Mouse (Mus musculus): ENCODE measurements around the gene Spsb2. TPM values are rescaled to one million over a fixed set of nuclear protein-coding genes. Genes with fewer than 3 reads are reported as not detected.

Gene Spsb2
- polyA plus RNA-seq (2014; fragmentation: Nextera tagmentation; extraction: Ambion mirVana): 9.1 and 10.0 TPM in 2 replicates

GRCm38 (mm10) chr6:124808358-124809012 lies at the start of gene Spsb2:
TSS of gene Spsb2 (plus strand) at chr6:124808661.
- Histone ChIP-seq H3K36me3 (ENCODE audit: control insufficient read depth, insufficient read depth, low read length) (peaks cover 24% of the 10 kb centered on the region), H3K4me3 (ENCODE audit: low read depth, low read length) (peak within 1 kb of the TSS; percentile 65), H3K9me3 (ENCODE audit: control insufficient read depth, low read length) (no peaks in the 10 kb centered on the region), H3K27me3 (replicated peaks; ENCODE audit: control insufficient read depth, insufficient read depth, low read length) (no peaks in the 10 kb centered on the region), H3K4me2 (ENCODE audit: low read depth, low read length) (peak within 1 kb of the TSS; percentile 86), H3K9ac (ENCODE audit: low read depth, low read length) (peak within 1 kb of the TSS; percentile 78), H3K27ac (replicated peaks; ENCODE audit: low read depth, low read length) (peak within 1 kb of the TSS; percentile 92), H3K4me1 (ENCODE audit: control insufficient read depth, insufficient read depth, low read length) (peaks cover 25% of the 10 kb centered on the region)
- WGBS: 4% methylated on average over 26 of the region's 29 CpGs
- ATAC-seq (ENCODE audit: low read depth) (peak; percentile 55), DNase-seq (ENCODE audit: low spot score) (peak; percentile 84)

GRCm38 (mm10) chr6:124758849-124759232 lies 49.6 kb upstream of the Spsb2 start:
- Histone ChIP-seq H3K27ac (replicated peaks; ENCODE audit: low read depth, low read length) (peak overlapping the region; percentile 98), H3K27me3 (replicated peaks; ENCODE audit: control insufficient read depth, insufficient read depth, low read length) (no peaks in the 10 kb centered on the region), H3K9ac (ENCODE audit: low read depth, low read length) (peak overlapping the region; percentile 58), H3K4me1 (ENCODE audit: control insufficient read depth, insufficient read depth, low read length) (peaks cover 32% of the 10 kb centered on the region), H3K4me3 (ENCODE audit: low read depth, low read length) (peak overlapping the region; percentile 79; the same call in 1 of the 2 replicates), H3K4me2 (ENCODE audit: low read depth, low read length) (peak overlapping the region; percentile 73), H3K9me3 (ENCODE audit: control insufficient read depth, low read length) (no peaks in the 10 kb centered on the region), H3K36me3 (ENCODE audit: control insufficient read depth, insufficient read depth, low read length) (no peaks in the 10 kb centered on the region)
- ATAC-seq (ENCODE audit: low read depth) (no peak; the same call in 1 of the 2 replicates), DNase-seq (ENCODE audit: low spot score) (peak; percentile 35)
- 46% methylated on average over 2 of the region's 2 CpGs for WGBS

GRCm38 (mm10) chr6:124759259-124759658 lies 49.2 kb upstream of the Spsb2 start:
- H3K9me3 ChIP-seq (ENCODE audit: control insufficient read depth, low read length): no peaks in the 10 kb centered on the region
- H3K4me1 ChIP-seq (ENCODE audit: control insufficient read depth, insufficient read depth, low read length): peaks cover 31% of the 10 kb centered on the region
- H3K36me3 ChIP-seq (ENCODE audit: control insufficient read depth, insufficient read depth, low read length): no peaks in the 10 kb centered on the region
- DNase-seq (ENCODE audit: low spot score): peak; percentile 87
- peak overlapping the region; percentile 98 for H3K27ac ChIP-seq (replicated peaks; ENCODE audit: low read depth, low read length)
- ATAC-seq (ENCODE audit: low read depth): no peak
- peak overlapping the region; percentile 58 for H3K9ac ChIP-seq (ENCODE audit: low read depth, low read length)
- 3% methylated on average over 5 of the region's 5 CpGs for WGBS
- H3K4me2 ChIP-seq (ENCODE audit: low read depth, low read length): peak overlapping the region; percentile 73
- H3K4me3 ChIP-seq (ENCODE audit: low read depth, low read length): peak overlapping the region; percentile 79; the same call in 1 of the 2 replicates
- no peaks in the 10 kb centered on the region for H3K27me3 ChIP-seq (replicated peaks; ENCODE audit: control insufficient read depth, insufficient read depth, low read length)

- Histone ChIP-seq H3K9ac (ENCODE audit: low read depth, low read length) (no peak overlapping the region), H3K4me2 (ENCODE audit: low read depth, low read length) (no peak overlapping the region), H3K27me3 (replicated peaks; ENCODE audit: control insufficient read depth, insufficient read depth, low read length) (no peaks in the 10 kb centered on the region), H3K4me3 (ENCODE audit: low read depth, low read length) (no peak overlapping the region), H3K4me1 (ENCODE audit: control insufficient read depth, insufficient read depth, low read length) (peaks cover 14% of the 10 kb centered on the region), H3K9me3 (ENCODE audit: control insufficient read depth, low read length) (no peaks in the 10 kb centered on the region), H3K36me3 (ENCODE audit: control insufficient read depth, insufficient read depth, low read length) (no peaks in the 10 kb centered on the region), H3K27ac (replicated peaks; ENCODE audit: low read depth, low read length) (no peak overlapping the region)
- WGBS: 83% methylated on average over 7 of the region's 7 CpGs
- ATAC-seq (ENCODE audit: low read depth): no peak
- no peak for DNase-seq (ENCODE audit: low spot score)
Observed at GRCm38 (mm10) chr6:124765951-124766350, 42.5 kb upstream of the Spsb2 start.

- no peaks in the 10 kb centered on the region for H3K9me3 ChIP-seq (ENCODE audit: control insufficient read depth, low read length)
- H3K27me3 ChIP-seq (replicated peaks; ENCODE audit: control insufficient read depth, insufficient read depth, low read length): no peaks in the 10 kb centered on the region
- DNase-seq (ENCODE audit: low spot score) (no peak), ATAC-seq (ENCODE audit: low read depth) (no peak)
- H3K4me3 ChIP-seq (ENCODE audit: low read depth, low read length): 0 out of 2 replicates have a peak overlapping the region, but pooled peaks have one; percentile 6
- H3K27ac ChIP-seq (replicated peaks; ENCODE audit: low read depth, low read length): no peak overlapping the region
- WGBS: 34% methylated on average over 4 of the region's 4 CpGs
- peak overlapping the region; percentile 91 for H3K4me2 ChIP-seq (ENCODE audit: low read depth, low read length)
- H3K4me1 ChIP-seq (ENCODE audit: control insufficient read depth, insufficient read depth, low read length): peaks cover 14% of the 10 kb centered on the region
- H3K36me3 ChIP-seq (ENCODE audit: control insufficient read depth, insufficient read depth, low read length): no peaks in the 10 kb centered on the region
- no peak overlapping the region for H3K9ac ChIP-seq (ENCODE audit: low read depth, low read length)
Observed at GRCm38 (mm10) chr6:124767536-124767919, 40.9 kb upstream of the Spsb2 start.

- H3K4me2 ChIP-seq (ENCODE audit: low read depth, low read length): peak overlapping the region; percentile 91
- no peaks in the 10 kb centered on the region for H3K27me3 ChIP-seq (replicated peaks; ENCODE audit: control insufficient read depth, insufficient read depth, low read length)
- no peak overlapping the region for H3K27ac ChIP-seq (replicated peaks; ENCODE audit: low read depth, low read length)
- no peaks in the 10 kb centered on the region for H3K9me3 ChIP-seq (ENCODE audit: control insufficient read depth, low read length)
- H3K4me1 ChIP-seq (ENCODE audit: control insufficient read depth, insufficient read depth, low read length): peaks cover 14% of the 10 kb centered on the region
- DNase-seq (ENCODE audit: low spot score): no peak
- peak; percentile 28 for ATAC-seq (ENCODE audit: low read depth)
- no peak overlapping the region for H3K9ac ChIP-seq (ENCODE audit: low read depth, low read length)
- 27% methylated on average over 18 of the region's 19 CpGs for WGBS
- peak overlapping the region; percentile 60 for H3K4me3 ChIP-seq (ENCODE audit: low read depth, low read length)
- H3K36me3 ChIP-seq (ENCODE audit: control insufficient read depth, insufficient read depth, low read length): no peaks in the 10 kb centered on the region
Observed at GRCm38 (mm10) chr6:124767920-124768703, 40.3 kb upstream of the Spsb2 start.

GRCm38 (mm10) chr6:124768704-124769044 lies 39.8 kb upstream of the Spsb2 start:
- H3K4me1 ChIP-seq (ENCODE audit: control insufficient read depth, insufficient read depth, low read length): peaks cover 14% of the 10 kb centered on the region
- no peaks in the 10 kb centered on the region for H3K9me3 ChIP-seq (ENCODE audit: control insufficient read depth, low read length)
- peak overlapping the region; percentile 91 for H3K4me2 ChIP-seq (ENCODE audit: low read depth, low read length)
- no peaks in the 10 kb centered on the region for H3K27me3 ChIP-seq (replicated peaks; ENCODE audit: control insufficient read depth, insufficient read depth, low read length)
- DNase-seq (ENCODE audit: low spot score) (no peak), ATAC-seq (ENCODE audit: low read depth) (no peak)
- H3K27ac ChIP-seq (replicated peaks; ENCODE audit: low read depth, low read length): no peak overlapping the region
- H3K9ac ChIP-seq (ENCODE audit: low read depth, low read length): peak overlapping the region; percentile 69
- H3K4me3 ChIP-seq (ENCODE audit: low read depth, low read length): peak overlapping the region; percentile 60
- H3K36me3 ChIP-seq (ENCODE audit: control insufficient read depth, insufficient read depth, low read length): no peaks in the 10 kb centered on the region
- 5% methylated on average over 9 of the region's 9 CpGs for WGBS

GRCm38 (mm10) chr6:124769101-124769765 lies 39.2 kb upstream of the Spsb2 start, which contains the start of gene Eno2:
TSS of gene Eno2 (minus strand) at chr6:124769673.
- H3K4me3 ChIP-seq (ENCODE audit: low read depth, low read length): peak within 1 kb of the TSS; percentile 60
- H3K27me3 ChIP-seq (replicated peaks; ENCODE audit: control insufficient read depth, insufficient read depth, low read length): no peaks in the 10 kb centered on the region
- ATAC-seq (ENCODE audit: low read depth) (peak; percentile 71), DNase-seq (ENCODE audit: low spot score) (peak; percentile 85)
- no peaks in the 10 kb centered on the region for H3K36me3 ChIP-seq (ENCODE audit: control insufficient read depth, insufficient read depth, low read length)
- peak within 1 kb of the TSS; percentile 91 for H3K4me2 ChIP-seq (ENCODE audit: low read depth, low read length)
- 1% methylated on average over 33 of the region's 54 CpGs for WGBS
- H3K4me1 ChIP-seq (ENCODE audit: control insufficient read depth, insufficient read depth, low read length): peaks cover 14% of the 10 kb centered on the region
- no peaks in the 10 kb centered on the region for H3K9me3 ChIP-seq (ENCODE audit: control insufficient read depth, low read length)
- no peak within 1 kb of the TSS for H3K27ac ChIP-seq (replicated peaks; ENCODE audit: low read depth, low read length)
- peak within 1 kb of the TSS; percentile 69 for H3K9ac ChIP-seq (ENCODE audit: low read depth, low read length)
